Mouse (Mus musculus) olfactory bulb, adult 2 months (tissue): Measurements from ENCODE around the gene Nav3. TPM values are rescaled to one million over a fixed set of nuclear protein-coding genes. Genes with fewer than 3 reads are reported as not detected.
A peak's percentile ranks its signal among the peaks of the same experiment; 100 is the strongest.

Experiments used
- H3K27ac ChIP-seq: fragments of 200-500 bp; 2 replicates; pipeline ENCODE4 v1.5.1; 2012; ENCODE audit warnings: low read depth, low read length; ENCODE audit not compliant: insufficient read depth
- H3K4me1 ChIP-seq: fragments of 200-500 bp; 2 replicates; pipeline ENCODE4 v1.6.1; 2012; ENCODE audit warnings: low read length; ENCODE audit not compliant: control insufficient read depth, insufficient read depth
- H3K4me3 ChIP-seq: fragments of 200-500 bp; 2 replicates; pipeline ENCODE4 v1.5.1; 2012; ENCODE audit warnings: mild to moderate bottlenecking, low read depth, low read length, moderate library complexity; ENCODE audit not compliant: insufficient read depth
- CTCF ChIP-seq: fragments of 200-500 bp; IDR thresholded peaks from 2 replicates; pipeline ENCODE4 v1.5.1; 2012; ENCODE audit warnings: low read depth, mild to moderate bottlenecking, low read length, moderate library complexity; ENCODE audit not compliant: insufficient read depth
- POLR2A ChIP-seq: fragments of 200-500 bp; IDR thresholded peaks from 2 replicates; pipeline ENCODE4 v1.6.1; 2012; ENCODE audit warnings: mild to moderate bottlenecking, low read depth, low read length, moderate library complexity; ENCODE audit not compliant: insufficient read depth
- WGBS: fragments of 180-500 bp; shearing (Covaris S2); methylation state at CpG from one replicate; pipeline ENCODE4 v1.1.7; 2018; 5-methylcytosine and 5-hydroxymethylcytosine counted together
- polyA plus RNA-seq: library from polyadenylated mRNA; stranded (reverse); fragments of >200 nt; gene quantifications from 2 replicates; pipeline ENCODE4 v1.2.4, GENCODE M21; 2012; ENCODE audit warnings: low replicate concordance; ENCODE audit not compliant: missing spikeins, insufficient read depth, insufficient read length

Nav3 gene
- polyA plus RNA-seq, 1 experiment, result not detected

GRCm38 (mm10) chr10:110117341-110117740 is 338.7 kb downstream of the Nav3 start:
- H3K4me1 ChIP-seq, result no peaks in the 10 kb centered on the region
- 60% methylated on average over 2 of the region's 2 CpGs for WGBS

GRCm38 (mm10) chr10:110112669-110113458 is 343.1 kb downstream of the Nav3 start:
- no peak for TF ChIP-seq CTCF
- TF ChIP-seq POLR2A, result no peak
- H3K4me1 ChIP-seq, result no peaks in the 10 kb centered on the region
- 89% methylated on average over 5 of the region's 5 CpGs for WGBS
- H3K27ac ChIP-seq, result no peak overlapping the region
- no peak overlapping the region for H3K4me3 ChIP-seq

More at GRCm38 (mm10) chr10:110117341-110117740, 338.7 kb downstream of the Nav3 start:
- H3K27ac ChIP-seq, result no peak overlapping the region
- TF ChIP-seq CTCF, result no peak
- H3K4me3 ChIP-seq, result no peak overlapping the region

GRCm38 (mm10) chr10:110103255-110103654 is 352.7 kb downstream of the Nav3 start:
- H3K27ac ChIP-seq, result no peak overlapping the region
- WGBS, result 82% methylated on average over 6 of the region's 6 CpGs

GRCm38 (mm10) chr10:110102231-110102630 is 353.8 kb downstream of the Nav3 start:
- TF ChIP-seq CTCF (no peak), POLR2A (no peak)
- no peak overlapping the region for H3K27ac ChIP-seq

More at GRCm38 (mm10) chr10:110103255-110103654, 352.7 kb downstream of the Nav3 start:
- H3K4me1 ChIP-seq, result peaks cover 4% of the 10 kb centered on the region
- TF ChIP-seq CTCF, result no peak
- no peak for TF ChIP-seq POLR2A
- H3K4me3 ChIP-seq, result no peak overlapping the region

GRCm38 (mm10) chr10:110094433-110094832 is 361.6 kb downstream of the Nav3 start:
- Histone ChIP-seq H3K27ac (no peak overlapping the region), H3K4me1 (no peaks in the 10 kb centered on the region), H3K4me3 (no peak overlapping the region)
- TF ChIP-seq POLR2A (no peak), CTCF (no peak)

More at GRCm38 (mm10) chr10:110102231-110102630, 353.8 kb downstream of the Nav3 start:
- 48% methylated on average over 4 of the region's 4 CpGs for WGBS
- Histone ChIP-seq H3K4me3 (no peak overlapping the region), H3K4me1 (peaks cover 4% of the 10 kb centered on the region)

- Histone ChIP-seq H3K4me3 (no peak overlapping the region), H3K27ac (no peak overlapping the region), H3K4me1 (no peaks in the 10 kb centered on the region)
- no peak for TF ChIP-seq CTCF
- no peak for TF ChIP-seq POLR2A
- 46% methylated on average over 5 of the region's 5 CpGs for WGBS
These were observed 367.5 kb downstream of the Nav3 start for GRCm38 (mm10) chr10:110088444-110089061.

- Histone ChIP-seq H3K4me3 (no peak overlapping the region), H3K27ac (no peak overlapping the region), H3K4me1 (no peaks in the 10 kb centered on the region)
- TF ChIP-seq POLR2A (no peak), CTCF (no peak)
- 88% methylated on average over 1 of the region's 1 CpGs for WGBS
These were observed 370.1 kb downstream of the Nav3 start for GRCm38 (mm10) chr10:110085903-110086302.

GRCm38 (mm10) chr10:110085156-110085555 is 370.8 kb downstream of the Nav3 start:
- WGBS, result 10% methylated on average over 5 of the region's 5 CpGs
- no peaks in the 10 kb centered on the region for H3K4me1 ChIP-seq
- TF ChIP-seq POLR2A (no peak), CTCF (0 out of 2 replicates have a peak, but pooled peaks have one; percentile 42)
- no peak overlapping the region for H3K27ac ChIP-seq
- H3K4me3 ChIP-seq, result no peak overlapping the region

GRCm38 (mm10) chr10:110076575-110076974 is 379.4 kb downstream of the Nav3 start:
- Histone ChIP-seq H3K27ac (no peak overlapping the region), H3K4me3 (no peak overlapping the region), H3K4me1 (0 out of 2 replicates have a peak, but pooled peaks cover 2% of the 10 kb centered on the region)
- TF ChIP-seq POLR2A, result no peak
- no peak for TF ChIP-seq CTCF
- WGBS, result 52% methylated on average over 5 of the region's 5 CpGs
